Mouse (Mus musculus): Measurements from ENCODE around the gene Dynlt1a.
"Not testable (repeated sequence)": the region's sequence is repeated elsewhere in the genome, so short reads cannot be mapped to it uniquely, and the experiment has no call there.

DNA sequence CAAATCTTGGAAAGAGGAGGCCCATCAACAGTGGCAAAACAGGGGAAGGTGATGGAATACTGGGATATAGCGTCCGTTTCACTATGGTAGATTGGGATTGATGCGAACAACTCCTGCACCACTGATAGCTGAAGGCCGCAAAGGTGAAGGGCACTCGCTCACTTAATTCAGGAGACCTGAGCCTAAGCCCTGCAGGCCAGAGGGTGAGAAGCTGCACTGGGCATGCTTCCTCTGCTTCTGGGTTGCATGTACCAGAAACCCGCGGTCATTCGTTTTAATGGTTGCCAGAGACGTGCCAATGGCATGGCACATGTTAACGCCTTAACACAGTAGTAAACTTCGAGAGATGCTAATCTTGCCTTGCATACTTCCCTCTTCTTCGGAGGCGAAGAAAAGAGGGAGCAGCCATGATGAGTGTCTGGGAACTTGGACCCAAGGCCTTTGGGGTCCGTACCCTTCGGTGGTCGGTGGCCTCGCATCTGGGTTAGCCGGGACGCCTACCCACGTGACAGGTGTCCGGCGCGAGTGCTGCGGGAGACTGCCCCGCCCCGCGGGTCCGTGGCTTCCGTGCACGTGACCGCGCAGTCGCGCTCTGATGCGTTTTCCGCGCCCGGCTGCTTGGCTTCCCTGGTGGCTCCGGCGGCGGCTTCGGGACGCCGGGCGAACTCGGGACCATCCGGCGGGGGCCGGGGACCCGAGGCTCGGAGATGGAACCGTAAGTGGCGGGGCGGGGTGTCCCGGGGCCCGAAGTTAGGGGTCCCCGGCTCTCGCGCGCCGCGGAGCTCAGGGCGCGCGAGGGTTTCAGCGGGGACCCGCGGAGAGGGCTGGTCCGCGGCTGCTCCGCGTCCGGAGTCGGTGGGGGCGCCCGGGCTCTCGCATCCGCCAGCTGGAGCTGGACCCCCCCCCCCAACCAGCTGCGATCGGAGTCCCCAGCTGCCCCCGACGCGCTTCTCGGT lies 47.1 kb downstream of the Dynlt1a start:
- not testable (repeated sequence) for TF ChIP-seq CTCF, EP300 (IDR thresholded peaks at IDR 0.05; ENCODE audit: low read depth)

All from heart, postnatal 0 days (tissue).